Mouse (Mus musculus): ENCODE measurements around the gene Chd4. TPM values are rescaled to one million over a fixed set of nuclear protein-coding genes. Genes with fewer than 3 reads are reported as not detected.
"Not testable (repeated sequence)": the region's sequence is repeated elsewhere in the genome, so short reads cannot be mapped to it uniquely, and the experiment has no call there.

Chd4 gene
- polyA plus RNA-seq, 1 experiment from 2014 or later, result 133 TPM

- Histone ChIP-seq H3K9me3 (replicated peaks) (no peaks in the 10 kb centered on the region), H3K4me2 (replicated peaks) (no peak overlapping the region), H3K9ac (no peak overlapping the region), H3K27me3 (no peaks in the 10 kb centered on the region), H3K36me3 (peaks cover 48% of the 10 kb centered on the region), H3K4me3 (no peak overlapping the region), H3K4me1 (peaks cover 34% of the 10 kb centered on the region), H3K27ac (no peak overlapping the region)
- 86% methylated on average over 15 of the region's 15 CpGs for WGBS
- no peak for ATAC-seq (ENCODE audit: low FRiP score)
These were observed 63.2 kb downstream of the Chd4 start for GRCm38 (mm10) chr6:125158944-125159492.

- Histone ChIP-seq H3K27ac (no peak overlapping the region), H3K9ac (no peak overlapping the region), H3K9me3 (replicated peaks) (no peaks in the 10 kb centered on the region), H3K36me3 (peaks cover 46% of the 10 kb centered on the region), H3K4me3 (no peak overlapping the region), H3K4me1 (peaks cover 37% of the 10 kb centered on the region), H3K4me2 (replicated peaks) (no peak overlapping the region), H3K27me3 (no peaks in the 10 kb centered on the region)
- ATAC-seq (ENCODE audit: low FRiP score), result no peak
- WGBS, result 86% methylated on average over 7 of the region's 7 CpGs
These were observed 64.2 kb downstream of the Chd4 start for GRCm38 (mm10) chr6:125159773-125160557.

- H3K9me3 ChIP-seq (replicated peaks), result no peaks in the 10 kb centered on the region
- ATAC-seq (ENCODE audit: low FRiP score), result no peak
- no peaks in the 10 kb centered on the region for H3K27me3 ChIP-seq
- no peak overlapping the region for H3K4me3 ChIP-seq
- H3K4me1 ChIP-seq, result peaks cover 37% of the 10 kb centered on the region
- 0 out of 2 replicates have a peak overlapping the region, but pooled peaks have one; percentile 17 for H3K27ac ChIP-seq
- H3K36me3 ChIP-seq, result peaks cover 46% of the 10 kb centered on the region
- WGBS, result 65% methylated on average over 10 of the region's 10 CpGs
- no peak overlapping the region for H3K4me2 ChIP-seq (replicated peaks)
- no peak overlapping the region for H3K9ac ChIP-seq
These were observed 64.7 kb downstream of the Chd4 start for GRCm38 (mm10) chr6:125160558-125160853.

- Histone ChIP-seq H3K36me3 (peaks cover 46% of the 10 kb centered on the region), H3K4me1 (peaks cover 40% of the 10 kb centered on the region)
- ATAC-seq (ENCODE audit: low FRiP score), result no peak
These were observed 65.3 kb downstream of the Chd4 start for GRCm38 (mm10) chr6:125160854-125161760.

GRCm38 (mm10) chr6:125161971-125162370 lies 66.2 kb downstream of the Chd4 start:
- ATAC-seq (ENCODE audit: low FRiP score); H3K9ac ChIP-seq; H3K4me3 ChIP-seq; H3K27me3 ChIP-seq; H3K9me3 ChIP-seq (replicated peaks); H3K27ac ChIP-seq; H3K4me2 ChIP-seq (replicated peaks): not testable (repeated sequence)
- H3K4me1 ChIP-seq, result peaks cover 41% of the 10 kb centered on the region
- peaks cover 43% of the 10 kb centered on the region for H3K36me3 ChIP-seq
- WGBS, result 7% methylated on average over 4 of the region's 5 CpGs

More at GRCm38 (mm10) chr6:125160854-125161760, 65.3 kb downstream of the Chd4 start:
- no peak overlapping the region for H3K4me3 ChIP-seq
- no peaks in the 10 kb centered on the region for H3K27me3 ChIP-seq
- no peaks in the 10 kb centered on the region for H3K9me3 ChIP-seq (replicated peaks)
- H3K27ac ChIP-seq, result peak overlapping the region; percentile 60; the same call in 1 of the 2 replicates
- no peak overlapping the region for H3K4me2 ChIP-seq (replicated peaks)
- 17% methylated on average over 22 of the region's 22 CpGs for WGBS
- peak overlapping the region; percentile 9; the same call in 1 of the 2 replicates for H3K9ac ChIP-seq

- H3K27me3 ChIP-seq; H3K27ac ChIP-seq; H3K9ac ChIP-seq; H3K9me3 ChIP-seq (replicated peaks); H3K4me3 ChIP-seq; H3K4me2 ChIP-seq (replicated peaks); ATAC-seq (ENCODE audit: low FRiP score): not testable (repeated sequence)
- peaks cover 41% of the 10 kb centered on the region for H3K4me1 ChIP-seq
- H3K36me3 ChIP-seq, result peaks cover 43% of the 10 kb centered on the region
- 77% methylated on average over 13 of the region's 16 CpGs for WGBS
These were observed 67.0 kb downstream of the Chd4 start for GRCm38 (mm10) chr6:125162615-125163305.

- Histone ChIP-seq H3K4me2 (replicated peaks) (peak overlapping the region; percentile 96), H3K9me3 (replicated peaks) (no peaks in the 10 kb centered on the region), H3K9ac (peak overlapping the region; percentile 98), H3K36me3 (peaks cover 47% of the 10 kb centered on the region), H3K27ac (peak overlapping the region; percentile 95), H3K27me3 (no peaks in the 10 kb centered on the region), H3K4me1 (peaks cover 40% of the 10 kb centered on the region), H3K4me3 (peak overlapping the region; percentile 92)
- ATAC-seq (ENCODE audit: low FRiP score), result no peak
- WGBS, result 6% methylated on average over 20 of the region's 20 CpGs
These were observed 68.2 kb downstream of the Chd4 start for GRCm38 (mm10) chr6:125163801-125164657.

- ATAC-seq (ENCODE audit: low FRiP score), result peak; percentile 46
- H3K9me3 ChIP-seq (replicated peaks), result no peaks in the 10 kb centered on the region
- H3K27ac ChIP-seq, result peak overlapping the region; percentile 95
- H3K27me3 ChIP-seq, result no peaks in the 10 kb centered on the region
- H3K4me3 ChIP-seq, result peak overlapping the region; percentile 92
- peaks cover 47% of the 10 kb centered on the region for H3K36me3 ChIP-seq
- peak overlapping the region; percentile 98 for H3K9ac ChIP-seq
- H3K4me1 ChIP-seq, result peaks cover 40% of the 10 kb centered on the region
- peak overlapping the region; percentile 96 for H3K4me2 ChIP-seq (replicated peaks)
- WGBS, result under 1% methylated on average over 39 of the region's 39 CpGs
These were observed 69.0 kb downstream of the Chd4 start for GRCm38 (mm10) chr6:125164672-125165327.

GRCm38 (mm10) chr6:125165328-125165891 lies 69.6 kb downstream of the Chd4 start:
- under 1% methylated on average over 36 of the region's 36 CpGs for WGBS
- H3K27ac ChIP-seq, result peak overlapping the region; percentile 95
- peaks cover 48% of the 10 kb centered on the region for H3K36me3 ChIP-seq
- ATAC-seq (ENCODE audit: low FRiP score), result peak; percentile 93
- H3K4me1 ChIP-seq, result peaks cover 39% of the 10 kb centered on the region
- H3K27me3 ChIP-seq, result no peaks in the 10 kb centered on the region
- no peaks in the 10 kb centered on the region for H3K9me3 ChIP-seq (replicated peaks)
- H3K9ac ChIP-seq, result peak overlapping the region; percentile 98
- H3K4me3 ChIP-seq, result peak overlapping the region; percentile 92
- peak overlapping the region; percentile 96 for H3K4me2 ChIP-seq (replicated peaks)

GRCm38 (mm10) chr6:125166051-125166751 lies 70.4 kb downstream of the Chd4 start, which contains the start of gene Gapdh:
Gapdh (minus strand) TSS chr6:125166467.
- under 1% methylated on average over 18 of the region's 18 CpGs for WGBS
- peak within 1 kb of the TSS; percentile 92 for H3K4me3 ChIP-seq
- peak within 1 kb of the TSS; percentile 96 for H3K4me2 ChIP-seq (replicated peaks)
- peak within 1 kb of the TSS; percentile 95 for H3K27ac ChIP-seq
- peak; percentile 2; the same call in 1 of the 2 replicates for ATAC-seq (ENCODE audit: low FRiP score)
- H3K9me3 ChIP-seq (replicated peaks), result no peaks in the 10 kb centered on the region
- H3K4me1 ChIP-seq, result peaks cover 33% of the 10 kb centered on the region
- peaks cover 48% of the 10 kb centered on the region for H3K36me3 ChIP-seq
- H3K9ac ChIP-seq, result peak within 1 kb of the TSS; percentile 98
- H3K27me3 ChIP-seq, result no peaks in the 10 kb centered on the region
